Mouse (Mus musculus) ES-Bruce4 (cell line): Measurements from ENCODE around the gene Ptchd4.

Experiments used
- CTCF ChIP-seq: IDR thresholded peaks from one replicate; pipeline ENCODE4 v1.8.1; 2011; ENCODE audit warnings: low read depth, low read length
- EP300 ChIP-seq: IDR thresholded peaks from 2 replicates; pipeline ENCODE4 v1.6.1; 2011; ENCODE audit warnings: low read depth, low read length; ENCODE audit not compliant: insufficient read depth
- POLR2A ChIP-seq: IDR thresholded peaks from one replicate; pipeline ENCODE4 v1.8.1; 2011; ENCODE audit warnings: low read length; ENCODE audit not compliant: insufficient read depth

DNA sequence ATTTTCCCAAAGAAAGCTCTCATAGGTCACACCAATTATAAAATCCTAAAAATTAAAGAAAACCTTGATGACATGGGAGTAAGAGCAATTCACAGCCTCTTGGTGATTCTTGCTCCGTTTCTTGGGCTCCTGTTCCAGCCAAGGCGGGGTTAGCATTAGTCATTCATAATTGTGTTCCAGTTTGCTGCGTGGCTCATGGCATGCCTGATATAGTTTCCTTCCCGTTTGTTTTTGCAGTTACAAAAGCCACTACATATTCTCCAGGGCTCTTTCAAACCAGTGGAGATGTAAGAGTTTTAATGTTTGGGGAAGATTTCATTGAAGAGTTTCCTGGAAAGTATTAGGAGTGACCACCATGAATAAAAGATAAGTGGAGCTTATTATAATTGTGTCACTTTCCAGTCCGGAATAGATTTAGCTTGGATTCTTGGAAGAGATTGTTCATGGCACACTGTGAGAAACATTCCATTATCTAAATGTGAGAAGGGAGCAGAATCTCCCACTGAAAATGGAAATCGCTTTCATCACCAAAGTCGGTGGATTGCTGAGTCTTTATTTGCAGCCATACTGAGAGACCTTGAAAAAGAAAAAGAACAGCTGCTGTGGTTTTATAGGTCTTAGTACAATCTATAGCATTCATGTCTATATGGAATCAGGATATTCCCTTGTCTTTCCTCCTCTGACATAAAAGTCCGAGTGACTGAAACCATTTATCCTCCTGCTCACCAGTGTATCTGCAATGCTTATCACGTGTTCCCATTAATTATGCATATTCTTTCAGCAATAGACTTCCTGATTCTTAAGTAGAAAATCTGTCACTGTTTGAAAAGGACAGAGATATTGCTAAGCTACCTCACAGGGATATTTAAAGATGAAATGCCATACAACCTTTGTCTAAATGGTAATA is 193.9 kb downstream of the Ptchd4 start:
- TF ChIP-seq CTCF = no peak
- TF ChIP-seq EP300 = no peak
- no peak for TF ChIP-seq POLR2A
